Mouse (Mus musculus): ENCODE results near the gene Tinag. TPM values are rescaled to one million over a fixed set of nuclear protein-coding genes. Genes with fewer than 3 reads are reported as not detected.

Gene Tinag
- total and polyA plus RNA-seq, 3 experiments = not detected

DNA sequence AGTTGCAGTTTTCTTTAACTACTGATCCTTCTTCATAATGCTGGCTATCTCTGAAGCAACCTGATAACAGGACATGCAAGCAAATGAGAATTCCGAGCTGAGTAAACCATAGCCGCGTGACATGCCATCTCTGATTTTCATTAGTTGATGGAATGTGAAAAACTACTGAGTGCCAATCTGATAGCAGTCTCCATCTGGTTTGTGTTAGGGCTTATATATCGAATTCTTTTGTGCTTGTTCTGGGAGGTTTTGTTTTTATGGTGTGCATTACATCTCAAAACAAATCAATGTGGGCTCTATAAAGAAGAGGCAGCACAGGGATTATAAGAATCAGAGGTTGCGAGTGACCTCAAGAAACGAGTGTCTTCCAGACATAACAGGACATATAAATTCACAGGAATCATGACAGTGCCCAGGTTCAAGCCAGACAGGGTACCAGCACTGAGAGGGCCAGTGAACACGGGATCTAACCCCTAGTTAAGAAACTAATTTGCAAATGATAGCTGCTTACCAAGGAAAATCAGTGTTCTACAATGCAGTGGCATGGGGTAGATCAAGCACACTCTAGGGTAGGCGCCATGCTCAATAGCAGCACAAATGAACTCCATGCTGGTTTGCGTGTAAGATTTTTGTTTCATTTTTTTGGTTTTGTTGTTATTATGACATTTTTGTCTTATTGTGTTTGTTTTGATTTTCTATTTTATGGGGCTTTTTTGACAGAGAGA is 13.0 kb downstream of the Tinag start:
- Histone ChIP-seq H3K9me3 (replicated peaks; ENCODE audit: insufficient read depth, low read length) (no peaks in the 10 kb centered on the region), H3K27ac (ENCODE audit: control insufficient read depth, low read depth, low read length) (no peak overlapping the region), H3K4me1 (ENCODE audit: control insufficient read depth in 1 of 2, insufficient read depth in 2 of 2, low read length in 2 of 2) (no peaks in the 10 kb centered on the region), H3K79me2 (ENCODE audit: control insufficient read depth, insufficient read depth, low read length, poor library complexity) (no peaks in the 10 kb centered on the region), H3K9ac (ENCODE audit: control insufficient read depth, low read depth, low read length, poor library complexity, severe bottlenecking) (no peak overlapping the region), H3K36me3 (ENCODE audit: control insufficient read depth in 1 of 2, insufficient read depth in 2 of 2, low read length in 2 of 2) (no peaks in the 10 kb centered on the region), H3K4me3 (ENCODE audit: control insufficient read depth in 1 of 2, insufficient read depth in 1 of 2, low read depth in 2 of 2, low read length in 2 of 2) (no peak overlapping the region), H3K27me3 (ENCODE audit: control insufficient read depth in 1 of 2, insufficient read depth in 2 of 2, low read length in 2 of 2) (no peaks in the 10 kb centered on the region)
- DNase-seq (ENCODE audit: low read depth, low spot score) = no peak
- no peak for TF ChIP-seq MAX (IDR thresholded peaks at IDR 0.05; ENCODE audit: low read length)
- TF ChIP-seq ZNF384 (IDR thresholded peaks at IDR 0.05; ENCODE audit: low read depth, low read length) = no peak
- no peak for TF ChIP-seq MXI1 (IDR thresholded peaks at IDR 0.05; ENCODE audit: low read depth, low read length)
- no peak for TF ChIP-seq CHD2 (IDR thresholded peaks at IDR 0.05; ENCODE audit: low read length)
- no peak for TF ChIP-seq MAFK (IDR thresholded peaks at IDR 0.05; ENCODE audit: borderline replicate concordance, low read depth, low read length)
- no peak for TF ChIP-seq POLR2AphosphoS2 (IDR thresholded peaks at IDR 0.05; ENCODE audit: low read length)
- TF ChIP-seq RCOR1 (IDR thresholded peaks at IDR 0.05; ENCODE audit: low read depth, low read length) = no peak
- no peak for TF ChIP-seq KAT2A (conservative IDR thresholded peaks at IDR 0.05; ENCODE audit: low read depth, low read length)
- no peak for TF ChIP-seq RAD21 (IDR thresholded peaks at IDR 0.05; ENCODE audit: low read depth, low read length)
- no peak for TF ChIP-seq UBTF (IDR thresholded peaks at IDR 0.05; ENCODE audit: borderline replicate concordance, insufficient read depth, low read depth, low read length)
- no peak for TF ChIP-seq NRF1 (IDR thresholded peaks at IDR 0.05; ENCODE audit: insufficient read depth, low read depth, low read length, poor library complexity, severe bottlenecking)
- TF ChIP-seq JUND (IDR thresholded peaks at IDR 0.05; ENCODE audit: low read depth, low read length) = no peak
- TF ChIP-seq EP300 (IDR thresholded peaks at IDR 0.05; ENCODE audit: low read depth in 1 of 2, low read length in 2 of 2) = no peak
- TF ChIP-seq POLR2AphosphoS5 (IDR thresholded peaks at IDR 0.05; ENCODE audit: borderline replicate concordance, low read depth, low read length) = no peak
- no peak for TF ChIP-seq ELF1 (IDR thresholded peaks at IDR 0.05; ENCODE audit: low read depth, low read length)

DNA sequence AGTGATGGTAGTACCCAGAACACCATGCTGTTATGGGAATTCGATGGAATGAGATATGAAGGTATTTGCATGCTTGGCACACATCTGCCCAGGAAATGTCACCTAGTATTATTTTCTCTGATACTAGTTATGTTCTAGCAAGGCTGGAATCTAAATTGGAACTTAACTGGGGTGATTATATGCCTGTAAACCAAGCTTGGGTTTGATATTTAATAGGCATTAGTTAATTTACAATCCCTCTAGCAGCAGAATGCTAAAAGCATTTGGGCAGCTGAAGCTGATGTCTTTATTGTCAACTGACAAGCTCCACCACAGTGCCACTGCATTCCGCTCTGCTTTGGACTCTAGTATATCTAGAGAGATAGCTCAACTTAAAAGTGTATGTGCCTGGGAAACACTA is 20.3 kb downstream of the Tinag start:
- Histone ChIP-seq H3K27me3 (ENCODE audit: control insufficient read depth in 1 of 2, insufficient read depth in 2 of 2, low read length in 2 of 2) (no peaks in the 10 kb centered on the region), H3K4me1 (ENCODE audit: control insufficient read depth in 1 of 2, insufficient read depth in 2 of 2, low read length in 2 of 2) (no peaks in the 10 kb centered on the region), H3K79me2 (ENCODE audit: control insufficient read depth, insufficient read depth, low read length, poor library complexity) (no peaks in the 10 kb centered on the region), H3K27ac (ENCODE audit: control insufficient read depth, low read depth, low read length) (no peak overlapping the region), H3K4me3 (ENCODE audit: control insufficient read depth in 1 of 2, insufficient read depth in 1 of 2, low read depth in 2 of 2, low read length in 2 of 2) (no peak overlapping the region), H3K9me3 (replicated peaks; ENCODE audit: insufficient read depth, low read length) (no peaks in the 10 kb centered on the region), H3K9ac (ENCODE audit: control insufficient read depth, low read depth, low read length, poor library complexity, severe bottlenecking) (no peak overlapping the region), H3K36me3 (ENCODE audit: control insufficient read depth in 1 of 2, insufficient read depth in 2 of 2, low read length in 2 of 2) (no peaks in the 10 kb centered on the region)
- no peak for DNase-seq (ENCODE audit: low read depth, low spot score)
- TF ChIP-seq ZMIZ1 (IDR thresholded peaks at IDR 0.05; ENCODE audit: low read depth, low read length) = no peak
- TF ChIP-seq E2F4 (IDR thresholded peaks at IDR 0.05; ENCODE audit: borderline replicate concordance, low read depth, low read length) = no peak
- TF ChIP-seq RCOR1 (IDR thresholded peaks at IDR 0.05; ENCODE audit: low read depth, low read length) = no peak
